Mouse (Mus musculus): ENCODE results near the gene Txnrd2.

- TF ChIP-seq CTCF (IDR thresholded peaks at IDR 0.05; ENCODE audit: insufficient read depth, low read length) (no peak), POLR2A (IDR thresholded peaks at IDR 0.05; ENCODE audit: borderline replicate concordance, extremely low read depth, low read depth, low read length) (no peak)
These were observed 49.0 kb upstream of the Txnrd2 start for GRCm38 (mm10) chr16:18377203-18377602.

Data from lung, adult 2 months (tissue).